Mouse (Mus musculus): ENCODE results near the gene Tpm4.

Gene Tpm4

GRCm38 (mm10) chr8:72189417-72190214 is 54.8 kb downstream of the Tpm4 start, which contains the start of gene Hsh2d:
Gene Hsh2d (plus strand): TSS chr8:72189638.
- in situ Hi-C loops (cut with MseI, MboI), result no loop called here

DNA sequence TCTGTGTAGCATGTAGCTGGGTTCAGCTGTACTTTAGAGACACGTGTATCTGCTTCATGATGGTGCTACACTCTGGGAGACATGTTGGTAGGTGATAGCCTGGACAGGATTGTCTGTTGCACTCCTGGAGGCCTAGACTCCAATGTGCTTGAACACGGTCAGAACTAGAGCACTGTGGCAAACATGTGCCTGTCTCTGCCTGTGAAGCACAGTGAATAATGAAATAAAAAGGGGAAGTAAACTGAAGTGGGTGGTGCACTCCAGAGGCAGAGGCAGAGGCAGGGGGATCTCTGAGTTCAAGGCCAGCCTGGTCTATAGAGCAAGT is 55.4 kb downstream of the Tpm4 start:
- in situ Hi-C loops (cut with MseI, MboI), result no loop called here

DNA sequence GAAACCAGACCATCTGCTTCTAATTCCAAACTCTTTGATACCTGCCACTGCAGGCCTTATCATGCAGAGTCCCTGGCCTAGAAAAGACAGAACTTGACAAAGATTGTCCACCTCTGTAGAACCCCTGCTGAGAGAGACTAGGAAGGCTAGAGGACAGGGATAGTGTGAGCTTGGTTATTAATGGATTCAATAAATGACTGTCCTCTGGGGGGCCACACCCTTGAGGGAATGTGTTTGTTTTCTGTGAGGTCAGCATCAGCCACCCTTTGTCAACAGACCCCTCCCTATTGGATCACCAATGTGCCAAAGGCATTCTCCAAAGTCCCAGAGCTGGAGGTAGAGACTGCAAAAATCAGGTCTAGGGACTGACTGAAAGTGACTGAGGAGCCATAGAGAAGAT is 57.3 kb downstream of the Tpm4 start:
- in situ Hi-C loops (cut with MseI, MboI), result no loop called here

DNA sequence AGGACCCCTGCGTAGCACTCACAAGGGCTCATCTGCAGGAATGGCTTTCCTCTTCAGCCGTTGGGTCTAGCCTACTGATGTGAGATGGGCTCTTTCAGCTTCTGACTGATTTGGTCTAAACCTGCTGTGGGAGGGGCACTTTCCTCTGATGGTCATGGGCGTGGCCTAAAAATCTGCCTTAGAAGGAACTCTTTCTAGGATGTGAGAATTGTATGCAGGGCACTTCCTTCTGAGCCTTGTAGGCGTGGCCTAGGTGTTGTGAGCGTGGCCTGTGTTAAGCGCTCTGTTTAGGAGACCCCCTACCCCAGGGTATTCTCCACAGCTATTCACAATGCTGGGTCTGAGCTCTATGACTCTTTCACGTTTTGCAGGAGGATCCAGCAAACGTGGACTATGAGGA is 63.2 kb downstream of the Tpm4 start:
- in situ Hi-C loops (cut with MseI, MboI), result no loop called here

All from mouse trophoblast stem cell (cell line).